Mouse (Mus musculus) MEL (cell line): Measurements from ENCODE around the gene Baz1a. TPM values are rescaled to one million over a fixed set of nuclear protein-coding genes. Genes with fewer than 3 reads are reported as not detected.

Experiments
- DNase-seq: peaks from one replicate; pipeline ENCODE4 v3.0.0; 2011; ENCODE audit warnings: low read depth, low spot score
- H3K27ac ChIP-seq: 2 replicates; pipeline ENCODE4 v1.5.1; 2012; ENCODE audit warnings: low read depth, mild to moderate bottlenecking, control low read depth, low read length, moderate library complexity; ENCODE audit not compliant: control insufficient read depth
- H3K27me3 ChIP-seq, 2 experiments: fragments of 150-350 bp in 1 of 2; sonication (generic) in 1 of 2; 2 replicates each; pipeline ENCODE4 v1.6.1; 2012; ENCODE audit warnings: low read length in 2 of 2, mild to moderate bottlenecking in 2 of 2, improper control_type of control experiment in 1 of 2, moderate library complexity in 1 of 2; ENCODE audit not compliant: insufficient read depth in 2 of 2, control insufficient read depth in 1 of 2
- H3K36me3 ChIP-seq, 2 experiments: 2 replicates each; pipeline ENCODE4 v1.6.1; 2012 to 2014; ENCODE audit warnings: low read length in 2 of 2, improper control_type of control experiment in 1 of 2, inconsistent platforms in 1 of 2, mild to moderate bottlenecking in 1 of 2; ENCODE audit not compliant: insufficient read depth in 2 of 2, control insufficient read depth in 1 of 2
- H3K4me1 ChIP-seq, 2 experiments: fragments of 150-350 bp in 1 of 2; sonication (generic) in 1 of 2; 2 replicates each; pipeline ENCODE4 v1.6.1; 2012; ENCODE audit warnings: low read length in 2 of 2, improper control_type of control experiment in 1 of 2, mild to moderate bottlenecking in 1 of 2; ENCODE audit not compliant: insufficient read depth in 2 of 2, control insufficient read depth in 1 of 2
- H3K4me3 ChIP-seq, 2 experiments: fragments of 150-350 bp in 1 of 2; sonication (generic) in 1 of 2; 2 replicates each; pipeline ENCODE4 v1.5.1; 2012; ENCODE audit warnings: low read depth in 2 of 2, low read length in 2 of 2, mild to moderate bottlenecking in 2 of 2, moderate library complexity in 2 of 2, control low read depth in 1 of 2, improper control_type of control experiment in 1 of 2; ENCODE audit not compliant: control insufficient read depth in 1 of 2, insufficient read depth in 1 of 2
- H3K79me2 ChIP-seq: 2 replicates; pipeline ENCODE4 v1.6.1; 2012; ENCODE audit warnings: mild to moderate bottlenecking, low read length, moderate library complexity; ENCODE audit not compliant: control insufficient read depth, poor library complexity, insufficient read depth
- H3K9ac ChIP-seq: 2 replicates; pipeline ENCODE4 v1.6.1; 2012; ENCODE audit warnings: low read depth, mild to moderate bottlenecking, control low read depth, low read length, moderate library complexity; ENCODE audit not compliant: control insufficient read depth, poor library complexity, severe bottlenecking
- H3K9me3 ChIP-seq: fragments of 150-350 bp; sonication (generic); replicated peaks from 2 replicates; pipeline ENCODE4 v1.6.1; 2012; ENCODE audit warnings: mild to moderate bottlenecking, low read length, improper control_type of control experiment, moderate library complexity; ENCODE audit not compliant: insufficient read depth
- BHLHE40 ChIP-seq: IDR thresholded peaks from 2 replicates; pipeline ENCODE4 v1.6.1; 2012; ENCODE audit warnings: low read depth, mild to moderate bottlenecking, inconsistent platforms, low read length, improper control_type of control experiment, borderline replicate concordance
- CHD1 ChIP-seq: IDR thresholded peaks from 2 replicates; pipeline ENCODE4 v1.6.1; 2012; ENCODE audit warnings: low read depth, mild to moderate bottlenecking, inconsistent platforms, low read length, improper control_type of control experiment
- CTCF ChIP-seq, 3 experiments: IDR thresholded peaks in 2 of 3; conservative IDR thresholded peaks in 1 of 3; 2 replicates each; pipeline ENCODE4 v1.5.1; 2011 to 2012; ENCODE audit warnings: low read length in 3 of 3, low read depth in 2 of 3, mild to moderate bottlenecking in 2 of 3, improper control_type of control experiment in 1 of 3, inconsistent platforms in 1 of 3, mixed read lengths in 1 of 3, moderate library complexity in 1 of 3; ENCODE audit not compliant: control insufficient read depth in 1 of 3, insufficient read depth in 1 of 3, poor library complexity in 1 of 3, severe bottlenecking in 1 of 3
- ELF1 ChIP-seq: IDR thresholded peaks from 2 replicates; pipeline ENCODE4 v1.6.1; 2014; ENCODE audit warnings: low read depth, mild to moderate bottlenecking, inconsistent platforms, low read length, improper control_type of control experiment, moderate library complexity
- EP300 ChIP-seq, 2 experiments: IDR thresholded peaks; 2 replicates each; pipeline ENCODE4 v1.6.1; 2011; ENCODE audit warnings: improper control_type of control experiment in 2 of 2, low read length in 2 of 2, low read depth in 1 of 2, mild to moderate bottlenecking in 1 of 2
- ETS1 ChIP-seq: IDR thresholded peaks from 2 replicates; pipeline ENCODE4 v1.6.1; 2012; ENCODE audit warnings: low read depth, mild to moderate bottlenecking, inconsistent platforms, low read length, improper control_type of control experiment, moderate library complexity
- GABPA ChIP-seq: IDR thresholded peaks from 2 replicates; pipeline ENCODE4 v1.6.1; 2012; ENCODE audit warnings: low read depth, mild to moderate bottlenecking, inconsistent platforms, low read length, improper control_type of control experiment, moderate library complexity
- GATA1 ChIP-seq: IDR thresholded peaks from 2 replicates; pipeline ENCODE4 v1.6.1; 2011; ENCODE audit warnings: low read depth, low read length, improper control_type of control experiment
- HCFC1 ChIP-seq: IDR thresholded peaks from 2 replicates; pipeline ENCODE4 v1.6.1; 2012; ENCODE audit warnings: low read depth, mild to moderate bottlenecking, inconsistent platforms, low read length, improper control_type of control experiment, moderate library complexity
- JUND ChIP-seq: IDR thresholded peaks from 2 replicates; pipeline ENCODE4 v1.6.1; 2011; ENCODE audit warnings: low read depth, mild to moderate bottlenecking, improper control_type of control experiment, low read length
- MAFK ChIP-seq: IDR thresholded peaks from 2 replicates; pipeline ENCODE4 v1.6.1; 2011; ENCODE audit warnings: low read depth, mild to moderate bottlenecking, low read length, improper control_type of control experiment, borderline replicate concordance
- MEF2A ChIP-seq: IDR thresholded peaks from 2 replicates; pipeline ENCODE4 v1.6.1; 2014; ENCODE audit warnings: low read depth, mild to moderate bottlenecking, inconsistent platforms, low read length, improper control_type of control experiment; ENCODE audit not compliant: poor library complexity, insufficient replicate concordance, severe bottlenecking; ENCODE audit errors: extremely low read depth
- MXI1 ChIP-seq: IDR thresholded peaks from 2 replicates; pipeline ENCODE4 v1.6.1; 2011; ENCODE audit warnings: mild to moderate bottlenecking, low read depth, low read length, improper control_type of control experiment
- MYB ChIP-seq: IDR thresholded peaks from 2 replicates; pipeline ENCODE4 v1.6.1; 2011; ENCODE audit warnings: mild to moderate bottlenecking, low read depth, low read length, improper control_type of control experiment
- MYC ChIP-seq: IDR thresholded peaks from 2 replicates; pipeline ENCODE4 v1.6.1; 2011; ENCODE audit warnings: low read depth, mild to moderate bottlenecking, low read length, improper control_type of control experiment, moderate library complexity
- POLR2AphosphoS2 ChIP-seq: IDR thresholded peaks from 2 replicates; pipeline ENCODE4 v1.6.1; 2011; ENCODE audit warnings: low read length, improper control_type of control experiment
- RAD21 ChIP-seq: IDR thresholded peaks from 2 replicates; pipeline ENCODE4 v1.6.1; 2011; ENCODE audit warnings: mild to moderate bottlenecking, low read depth, low read length, improper control_type of control experiment
- RCOR1 ChIP-seq: IDR thresholded peaks from 2 replicates; pipeline ENCODE4 v1.6.1; 2012; ENCODE audit warnings: low read depth, mild to moderate bottlenecking, inconsistent platforms, low read length, improper control_type of control experiment
- SMC3 ChIP-seq: IDR thresholded peaks from 2 replicates; pipeline ENCODE4 v1.6.1; 2011; ENCODE audit warnings: low read depth, low read length, improper control_type of control experiment
- TAL1 ChIP-seq: IDR thresholded peaks from 2 replicates; pipeline ENCODE4 v1.6.1; 2012; ENCODE audit warnings: mild to moderate bottlenecking, inconsistent platforms, low read length, moderate library complexity, mixed read lengths
- TBP ChIP-seq: IDR thresholded peaks from 2 replicates; pipeline ENCODE4 v1.8.0; 2011; ENCODE audit warnings: low read depth, low read length, improper control_type of control experiment
- TCF12 ChIP-seq: IDR thresholded peaks from 2 replicates; pipeline ENCODE4 v1.6.1; 2014; ENCODE audit warnings: low read depth, mild to moderate bottlenecking, inconsistent platforms, low read length, improper control_type of control experiment, moderate library complexity
- UBTF ChIP-seq: IDR thresholded peaks from 2 replicates; pipeline ENCODE4 v1.6.1; 2012; ENCODE audit warnings: low read depth, mild to moderate bottlenecking, inconsistent platforms, low read length, improper control_type of control experiment, moderate library complexity, borderline replicate concordance; ENCODE audit not compliant: insufficient read depth
- USF1 ChIP-seq: IDR thresholded peaks from 2 replicates; pipeline ENCODE4 v1.6.1; 2014; ENCODE audit warnings: low read depth, mild to moderate bottlenecking, inconsistent platforms, low read length, improper control_type of control experiment, moderate library complexity
- USF2 ChIP-seq, 2 experiments: IDR thresholded peaks; 2 replicates each; pipeline ENCODE4 v1.6.1; 2011 to 2012; ENCODE audit warnings: improper control_type of control experiment in 2 of 2, low read length in 2 of 2, borderline replicate concordance in 1 of 2, inconsistent platforms in 1 of 2, low read depth in 1 of 2, mild to moderate bottlenecking in 1 of 2; ENCODE audit not compliant: insufficient read depth in 1 of 2
- ZC3H11A ChIP-seq: IDR thresholded peaks from 2 replicates; pipeline ENCODE4 v1.6.1; 2012; ENCODE audit warnings: low read depth, mild to moderate bottlenecking, inconsistent platforms, low read length, improper control_type of control experiment
- ZKSCAN1 ChIP-seq: IDR thresholded peaks from 2 replicates; pipeline ENCODE4 v1.6.1; 2012; ENCODE audit warnings: low read depth, mild to moderate bottlenecking, inconsistent platforms, low read length, improper control_type of control experiment, moderate library complexity
- ZMIZ1 ChIP-seq: IDR thresholded peaks from 2 replicates; pipeline ENCODE4 v1.6.1; 2012; ENCODE audit warnings: low read depth, mild to moderate bottlenecking, inconsistent platforms, low read length, improper control_type of control experiment, moderate library complexity
- polyA plus RNA-seq, 2 experiments: library from polyadenylated mRNA; stranded (reverse) in 1 of 2; unstranded in 1 of 2; fragments of >175 nt in 1 of 2; fragments of >200 nt in 1 of 2; gene quantifications; 2 replicates each; pipeline versions ENCODE4 v1.2.1 to v1.2.4; 2012; ENCODE audit warnings: low replicate concordance in 2 of 2, low read depth in 1 of 2; ENCODE audit not compliant: insufficient read length in 2 of 2, insufficient read depth in 1 of 2, missing spikeins in 1 of 2
- total RNA-seq: library from RNA; depleted of rRNA; stranded (reverse); fragments of 300-350 nt; gene quantifications from 2 replicates; pipeline ENCODE4 v1.2.3, GENCODE M21; 2012

The Baz1a gene
- total and polyA plus RNA-seq, 3 experiments: 39.8 to 203 (median 46.0) TPM

DNA sequence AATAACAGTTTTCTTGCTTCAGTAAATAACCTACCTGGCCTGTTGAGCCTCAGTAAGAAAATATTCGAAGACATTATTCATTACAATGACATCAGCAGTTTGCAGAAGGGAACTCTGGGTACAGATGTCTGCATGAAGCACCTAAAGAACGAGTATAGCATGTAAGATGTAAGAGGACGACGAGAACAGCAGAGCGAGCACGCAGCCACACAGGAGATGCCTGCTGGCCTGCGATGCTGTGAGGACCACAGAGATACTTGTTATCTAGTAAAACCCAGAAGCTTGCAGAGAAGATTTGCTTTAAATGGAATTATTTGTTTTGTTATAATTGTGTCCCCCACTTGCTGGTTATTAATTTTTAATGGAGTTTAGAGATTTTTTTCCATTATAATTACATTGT lies 39.1 kb upstream of the Baz1a start (continued):
- TF ChIP-seq GATA1 (peak; percentile 74), ELF1 (no peak), USF2 (IDR thresholded peaks at IDR 0.05; ENCODE audit: borderline replicate concordance in 1 of 2, insufficient read depth in 1 of 2, low read depth in 1 of 2, low read length in 2 of 2) (no peak), ZMIZ1 (no peak), SMC3 (no peak), BHLHE40 (no peak), EP300 (IDR thresholded peaks at IDR 0.05; ENCODE audit: low read depth in 1 of 2, low read length in 2 of 2) (peak; percentile 65 to 79), ETS1 (peak; percentile 67), ZC3H11A (no peak), RCOR1 (peak; percentile 76), TAL1 (peak; percentile 58), ZKSCAN1 (no peak), JUND (no peak), GABPA (no peak), MYB (no peak), MXI1 (no peak)

DNA sequence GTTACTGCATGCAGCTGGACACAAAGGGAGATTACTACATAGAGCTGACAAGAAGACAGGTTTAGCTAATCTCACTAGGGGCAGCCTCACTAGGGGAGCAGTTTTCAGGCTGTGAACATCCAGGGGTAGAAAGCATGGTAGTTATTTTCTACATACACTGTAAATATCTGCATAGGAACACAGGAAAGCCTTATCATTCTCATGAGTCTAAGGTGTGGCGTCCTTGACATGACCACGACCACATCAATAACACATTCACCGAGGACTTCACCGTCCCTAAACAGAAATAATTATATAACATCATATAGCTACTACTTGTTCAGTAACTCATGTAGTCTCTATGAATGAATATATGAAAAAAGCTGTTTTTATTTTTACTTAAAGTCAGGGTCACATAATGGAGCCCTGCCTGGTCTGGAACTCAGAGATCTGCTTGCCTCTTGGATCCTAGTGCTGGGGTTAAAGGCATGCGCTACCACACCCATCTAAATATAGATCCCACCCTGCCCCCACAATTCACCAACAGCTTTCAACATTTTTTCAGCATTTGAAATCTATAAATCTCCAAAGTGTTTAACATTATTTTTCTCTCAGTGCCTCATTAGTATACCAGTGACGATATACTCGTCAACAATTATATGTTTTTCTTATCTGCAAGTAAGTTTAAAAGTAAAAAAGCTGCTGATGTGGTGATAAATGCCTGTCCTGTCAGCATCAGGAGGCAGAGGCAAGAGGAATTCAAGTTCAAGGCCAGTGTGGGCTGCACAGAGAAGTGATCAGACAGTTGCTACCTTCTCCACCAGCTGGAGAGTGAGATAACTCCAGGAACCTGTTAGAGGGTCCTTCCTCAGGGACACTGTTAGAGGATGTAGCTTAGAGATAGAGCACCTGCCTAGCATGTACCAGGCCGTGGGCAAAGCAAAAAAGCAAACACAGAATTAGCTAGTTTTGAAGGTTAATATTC lies 37.3 kb upstream of the Baz1a start:
- no peaks in the 10 kb centered on the region for H3K27me3 ChIP-seq
- H3K4me1 ChIP-seq: peaks cover 35 to 36% of the 10 kb centered on the region in 2 experiments
- peak overlapping the region; percentile 45 for H3K9ac ChIP-seq
- H3K4me3 ChIP-seq: peak overlapping the region in 1 of 2 experiments; percentile 31; a peak in 3 of 4 replicates
- no peaks in the 10 kb centered on the region for H3K9me3 ChIP-seq
- DNase-seq: peak; percentile 90
- H3K79me2 ChIP-seq: no peaks in the 10 kb centered on the region
- peaks cover 0 to 48% of the 10 kb centered on the region in 2 experiments; a peak in 3 of 4 replicates for H3K36me3 ChIP-seq
- H3K27ac ChIP-seq: peak overlapping the region; percentile 82
- TF ChIP-seq USF1 (no peak), SMC3 (no peak; the same call in 1 of the 2 replicates), GABPA (no peak), CHD1 (0 out of 2 replicates have a peak, but pooled peaks have one; percentile 68), TCF12 (peak; percentile 99), ZC3H11A (no peak), MAFK (0 out of 2 replicates have a peak, but pooled peaks have one; percentile 29), POLR2AphosphoS2 (no peak), MYC (peak; percentile 59; the same call in 1 of the 2 replicates), RCOR1 (peak; percentile 46; the same call in 1 of the 2 replicates), RAD21 (no peak), CTCF (IDR thresholded peaks at IDR 0.05 in 2 of 3, conservative IDR thresholded peaks at IDR 0.05 in 1 of 3; ENCODE audit: control insufficient read depth in 1 of 3, insufficient read depth in 1 of 3, low read depth in 2 of 3, low read length in 3 of 3, poor library complexity in 1 of 3, severe bottlenecking in 1 of 3) (no peak), GATA1 (peak; percentile 95), ETS1 (peak; percentile 96), JUND (0 out of 2 replicates have a peak, but pooled peaks have one; percentile 25), ELF1 (peak; percentile 23; the same call in 1 of the 2 replicates), TBP (0 out of 2 replicates have a peak, but pooled peaks have one; percentile 30), UBTF (no peak), TAL1 (peak; percentile 97), MEF2A (peak; percentile 87; the same call in 1 of the 2 replicates), EP300 (IDR thresholded peaks at IDR 0.05; ENCODE audit: low read depth in 1 of 2, low read length in 2 of 2) (peak; percentile 87 to 96), ZMIZ1 (no peak), ZKSCAN1 (peak; percentile 11; the same call in 1 of the 2 replicates), HCFC1 (peak; percentile 44; the same call in 1 of the 2 replicates)
